ENCODE assay signal across 14 mouse cellular contexts in genomic region chr2:33814581-33814980, GRCm38 (mm10).
DNase-seq lines count a peak whose midpoint lies in the region; ATAC-seq and TF ChIP-seq lines count a peak whose summit lies in the region.
"Had no signal": no experiment of that assay in that cellular context is flagged by ENCODE, and none has a peak within 500 bp of the region (broad histone marks: within the 10 kb centered on the region; RNA-seq: fewer than 3 reads in every experiment).

No protein-coding gene starts in this region.

- no peaks in the 10 kb centered on the region for H3K36me3 ChIP-seq in hindbrain, embryonic 11.5 days (ENCODE audit: control insufficient read depth, insufficient read depth, low read length)
- H3K36me3 ChIP-seq in hindbrain, embryonic 10.5 days: peaks cover 28% of the 10 kb centered on the region
- H3K36me3 ChIP-seq in embryonic facial prominence, embryonic 11.5 days (replicated peaks; ENCODE audit: control insufficient read depth, insufficient read depth, low read depth, low read length): peaks cover 3% of the 10 kb centered on the region; the same call in 1 of the 2 replicates
- peaks cover 23% of the 10 kb centered on the region for H3K36me3 ChIP-seq in hindbrain, embryonic 12.5 days
- H3K36me3 ChIP-seq in limb, embryonic 14.5 days (ENCODE audit: control insufficient read depth, insufficient read depth, low read length): peaks cover 14% of the 10 kb centered on the region

- ATAC-seq in hindbrain, embryonic 11.5 days (ENCODE audit: low FRiP score): no peak
- no peak for ATAC-seq in embryonic facial prominence, embryonic 11.5 days (replicated peaks; ENCODE audit: insufficient number of reproducible peaks, low FRiP score, low TSS enrichment, low read depth)
- ATAC-seq in hindbrain, embryonic 12.5 days (ENCODE audit: low FRiP score): no peak
- peak; percentile 76 for ATAC-seq in limb, embryonic 14.5 days (ENCODE audit: low FRiP score, low read depth)
- ATAC-seq: intestine, postnatal 0 days had no signal

- WGBS in hindbrain, embryonic 11.5 days: 75% methylated on average over 8 of the region's 8 CpGs
- WGBS in hindbrain, embryonic 10.5 days: 66% methylated on average over 8 of the region's 8 CpGs
- 52% methylated on average over 8 of the region's 8 CpGs for WGBS in embryonic facial prominence, embryonic 11.5 days
- WGBS in hindbrain, embryonic 12.5 days: 59% methylated on average over 8 of the region's 8 CpGs
- WGBS in limb, embryonic 14.5 days: 22% methylated on average over 8 of the region's 8 CpGs

- no peak for DNase-seq in hindbrain, embryonic 11.5 days (ENCODE audit: low spot score)
- DNase-seq in hindbrain, embryonic 10.5 days (ENCODE audit: low spot score): no peak
- DNase-seq in embryonic facial prominence, embryonic 11.5 days (ENCODE audit: low spot score): peak; percentile 35
- peak; percentile 80 for DNase-seq in limb, embryonic 14.5 days (ENCODE audit: low spot score)
- no peak for DNase-seq in ovary, postnatal 36 days (ENCODE audit: low spot score)
- DNase-seq in urinary bladder, postnatal 10 days (ENCODE audit: low spot score): no peak
- DNase-seq in thymus, postnatal 25 days: no peak
- DNase-seq: adrenal gland, postnatal 36 days; kidney, postnatal 25 days; liver, embryonic 13.5 days; lung, postnatal 36 days; right cerebral cortex, postnatal 25 days had no signal

- 0 out of 2 replicates have a peak overlapping the region, but pooled peaks have one; percentile 39 for H3K27ac ChIP-seq in hindbrain, embryonic 11.5 days (ENCODE audit: low read depth, low read length)
- H3K27ac ChIP-seq in hindbrain, embryonic 10.5 days: no peak overlapping the region
- peak overlapping the region; percentile 52 for H3K27ac ChIP-seq in embryonic facial prominence, embryonic 11.5 days (replicated peaks; ENCODE audit: low read depth, low read length)
- peak overlapping the region; percentile 70 for H3K27ac ChIP-seq in hindbrain, embryonic 12.5 days
- peak overlapping the region; percentile 75 for H3K27ac ChIP-seq in limb, embryonic 14.5 days (replicated peaks; ENCODE audit: low read depth, low read length)
- H3K27ac ChIP-seq: liver, embryonic 13.5 days had no signal

- H3K4me3 ChIP-seq in hindbrain, embryonic 11.5 days (ENCODE audit: low read depth, low read length): no peak overlapping the region
- no peak overlapping the region for H3K4me3 ChIP-seq in hindbrain, embryonic 10.5 days
- H3K4me3 ChIP-seq in embryonic facial prominence, embryonic 11.5 days (ENCODE audit: low read depth, low read length): no peak overlapping the region
- H3K4me3 ChIP-seq in hindbrain, embryonic 12.5 days: no peak overlapping the region
- H3K4me3 ChIP-seq in limb, embryonic 14.5 days (replicated peaks; ENCODE audit: low read length): no peak overlapping the region
- H3K4me3 ChIP-seq: liver, embryonic 13.5 days had no signal

- H3K4me2 ChIP-seq in hindbrain, embryonic 11.5 days (replicated peaks; ENCODE audit: low read depth, low read length): no peak overlapping the region
- H3K4me2 ChIP-seq in embryonic facial prominence, embryonic 11.5 days (ENCODE audit: low read depth, low read length): no peak overlapping the region
- no peak overlapping the region for H3K4me2 ChIP-seq in hindbrain, embryonic 12.5 days (replicated peaks)
- H3K4me2 ChIP-seq in limb, embryonic 14.5 days (replicated peaks; ENCODE audit: low read depth, low read length, severe bottlenecking): no peak overlapping the region
- H3K4me2 ChIP-seq: liver, embryonic 13.5 days had no signal

- H3K27me3 ChIP-seq in hindbrain, embryonic 11.5 days (ENCODE audit: control insufficient read depth, insufficient read depth, low read length): no peaks in the 10 kb centered on the region
- H3K27me3 ChIP-seq in hindbrain, embryonic 10.5 days (ENCODE audit: insufficient read depth, poor library complexity, severe bottlenecking): no peaks in the 10 kb centered on the region
- no peaks in the 10 kb centered on the region for H3K27me3 ChIP-seq in embryonic facial prominence, embryonic 11.5 days (ENCODE audit: control insufficient read depth, insufficient read depth, low read length)
- no peaks in the 10 kb centered on the region for H3K27me3 ChIP-seq in hindbrain, embryonic 12.5 days
- H3K27me3 ChIP-seq in limb, embryonic 14.5 days (ENCODE audit: control insufficient read depth, insufficient read depth, low read length): no peaks in the 10 kb centered on the region
- H3K27me3 ChIP-seq: liver, embryonic 13.5 days had no signal

- TF ChIP-seq POLR2A in limb, embryonic 14.5 days (IDR thresholded peaks at IDR 0.05; ENCODE audit: borderline replicate concordance, extremely low read depth, insufficient read depth, insufficient read length): no peak

- H3K9ac ChIP-seq in hindbrain, embryonic 11.5 days (ENCODE audit: low read depth, low read length): no peak overlapping the region
- H3K9ac ChIP-seq in embryonic facial prominence, embryonic 11.5 days (replicated peaks; ENCODE audit: low read length): no peak overlapping the region
- no peak overlapping the region for H3K9ac ChIP-seq in hindbrain, embryonic 12.5 days
- H3K9ac ChIP-seq in limb, embryonic 14.5 days (ENCODE audit: low read depth, low read length, severe bottlenecking): no peak overlapping the region
- H3K9ac ChIP-seq: liver, embryonic 13.5 days had no signal

- peaks cover 8% of the 10 kb centered on the region for H3K4me1 ChIP-seq in hindbrain, embryonic 11.5 days (replicated peaks; ENCODE audit: control insufficient read depth, insufficient read depth, low read length)
- peaks cover 56% of the 10 kb centered on the region for H3K4me1 ChIP-seq in hindbrain, embryonic 10.5 days (replicated peaks)
- H3K4me1 ChIP-seq in embryonic facial prominence, embryonic 11.5 days (ENCODE audit: control insufficient read depth, insufficient read depth, low read length): peaks cover 8% of the 10 kb centered on the region; the same call in 1 of the 2 replicates
- H3K4me1 ChIP-seq in hindbrain, embryonic 12.5 days: peaks cover 64% of the 10 kb centered on the region
- H3K4me1 ChIP-seq in limb, embryonic 14.5 days (ENCODE audit: control insufficient read depth, insufficient read depth, low read length): peaks cover 77% of the 10 kb centered on the region

- H3K9me3 ChIP-seq in hindbrain, embryonic 11.5 days (ENCODE audit: control insufficient read depth, low read length): no peaks in the 10 kb centered on the region
- no peaks in the 10 kb centered on the region for H3K9me3 ChIP-seq in hindbrain, embryonic 10.5 days
- H3K9me3 ChIP-seq in embryonic facial prominence, embryonic 11.5 days (replicated peaks; ENCODE audit: control insufficient read depth, low read length): no peaks in the 10 kb centered on the region
- H3K9me3 ChIP-seq in hindbrain, embryonic 12.5 days (replicated peaks): no peaks in the 10 kb centered on the region
- H3K9me3 ChIP-seq in limb, embryonic 14.5 days (ENCODE audit: control insufficient read depth, low read length): no peaks in the 10 kb centered on the region
- H3K9me3 ChIP-seq: liver, embryonic 13.5 days had no signal

Comparison
In these comparisons a context has a peak if more than half of its experiments do, and no peak if none do; other contexts are left out.
1. DNase-seq: peak in embryonic facial prominence, embryonic 11.5 days (single experiment) and limb, embryonic 14.5 days (single experiment); none in hindbrain, embryonic 11.5 days (single experiment), hindbrain, embryonic 10.5 days (single experiment), ovary, postnatal 36 days (single experiment), urinary bladder, postnatal 10 days (single experiment) and thymus, postnatal 25 days (single experiment).